Mouse (Mus musculus) midbrain, embryonic 10.5 days (tissue): ENCODE data around the gene Grm1. TPM values are rescaled to one million over a fixed set of nuclear protein-coding genes. Genes with fewer than 3 reads are reported as not detected.

Experiments
- DNase-seq: peaks from one replicate; pipeline ENCODE4 v3.0.0-alpha.2; 2017; ENCODE audit warnings: low spot score
- H3K27ac ChIP-seq: fragments of 300-500 bp; sonication (generic); replicated peaks from 2 replicates; pipeline ENCODE4 v1.5.1; 2016; ENCODE audit warnings: mild to moderate bottlenecking
- H3K27me3 ChIP-seq: fragments of 300-500 bp; sonication (generic); 2 replicates; pipeline ENCODE4 v1.6.1; 2016; ENCODE audit warnings: low read depth, mild to moderate bottlenecking; ENCODE audit not compliant: poor library complexity, severe bottlenecking
- H3K36me3 ChIP-seq: fragments of 300-500 bp; sonication (generic); 2 replicates; pipeline ENCODE4 v1.6.1; 2016; ENCODE audit warnings: mild to moderate bottlenecking, moderate library complexity
- H3K4me1 ChIP-seq: fragments of 300-500 bp; sonication (generic); 2 replicates; pipeline ENCODE4 v1.6.1; 2016
- H3K4me3 ChIP-seq: fragments of 300-500 bp; sonication (generic); 2 replicates; pipeline ENCODE4 v1.5.1; 2016; ENCODE audit warnings: mild to moderate bottlenecking, moderate library complexity
- H3K9me3 ChIP-seq: fragments of 300-500 bp; sonication (generic); replicated peaks from 2 replicates; pipeline ENCODE4 v1.6.1; 2016; ENCODE audit warnings: mild to moderate bottlenecking
- WGBS: fragments of 180-500 bp; shearing (Covaris S2); methylation state at CpG from one replicate; pipeline ENCODE4 v1.1.7; 2016; 5-methylcytosine and 5-hydroxymethylcytosine counted together
- polyA plus RNA-seq: library from polyadenylated mRNA; unstranded; fragments of >200 nt; fragmentation: Nextera tagmentation; extraction: Ambion mirVana; gene quantifications from 2 replicates; pipeline ENCODE4 v1.2.1, GENCODE M21; 2016

Grm1 gene
- polyA plus RNA-seq, 1 experiment from 2014 or later = 0.01 TPM

- Histone ChIP-seq H3K4me3 (no peak overlapping the region), H3K27me3 (no peaks in the 10 kb centered on the region), H3K27ac (no peak overlapping the region), H3K9me3 (no peaks in the 10 kb centered on the region), H3K36me3 (no peaks in the 10 kb centered on the region), H3K4me1 (no peaks in the 10 kb centered on the region)
- DNase-seq = no peak
- WGBS = 75% methylated on average over 2 of the region's 2 CpGs
These were observed 138.2 kb downstream of the Grm1 start for GRCm38 (mm10) chr10:10944003-10944402.

- H3K27me3 ChIP-seq = no peaks in the 10 kb centered on the region
- no peaks in the 10 kb centered on the region for H3K36me3 ChIP-seq
- H3K9me3 ChIP-seq = no peaks in the 10 kb centered on the region
- H3K27ac ChIP-seq = no peak overlapping the region
- DNase-seq = no peak
- no peak overlapping the region for H3K4me3 ChIP-seq
- no peaks in the 10 kb centered on the region for H3K4me1 ChIP-seq
- 85% methylated on average over 6 of the region's 6 CpGs for WGBS
These were observed 139.9 kb downstream of the Grm1 start for GRCm38 (mm10) chr10:10942248-10942647.

DNA sequence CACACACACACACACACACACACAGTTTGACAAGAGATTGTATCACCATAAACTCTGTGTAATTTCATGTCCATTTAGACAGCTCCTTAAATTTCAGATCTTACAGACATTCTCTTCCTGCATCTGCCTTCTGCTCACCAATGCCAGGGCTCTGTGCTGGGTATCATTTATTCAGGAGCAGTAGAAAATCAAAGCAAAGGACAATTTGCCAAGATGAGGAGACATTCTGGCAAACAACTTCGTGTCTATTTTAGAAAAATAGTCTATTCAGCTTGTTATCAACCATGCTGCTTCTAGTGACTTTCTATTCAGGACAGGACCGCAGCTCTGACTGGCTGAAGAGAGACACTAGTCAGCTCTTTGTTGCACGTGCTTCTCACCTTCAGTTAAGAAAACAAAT is 146.3 kb downstream of the Grm1 start:
- Histone ChIP-seq H3K36me3 (no peaks in the 10 kb centered on the region), H3K9me3 (no peaks in the 10 kb centered on the region), H3K27me3 (no peaks in the 10 kb centered on the region), H3K4me1 (no peaks in the 10 kb centered on the region), H3K4me3 (no peak overlapping the region), H3K27ac (no peak overlapping the region)
- 76% methylated on average over 3 of the region's 3 CpGs for WGBS
- no peak for DNase-seq

DNA sequence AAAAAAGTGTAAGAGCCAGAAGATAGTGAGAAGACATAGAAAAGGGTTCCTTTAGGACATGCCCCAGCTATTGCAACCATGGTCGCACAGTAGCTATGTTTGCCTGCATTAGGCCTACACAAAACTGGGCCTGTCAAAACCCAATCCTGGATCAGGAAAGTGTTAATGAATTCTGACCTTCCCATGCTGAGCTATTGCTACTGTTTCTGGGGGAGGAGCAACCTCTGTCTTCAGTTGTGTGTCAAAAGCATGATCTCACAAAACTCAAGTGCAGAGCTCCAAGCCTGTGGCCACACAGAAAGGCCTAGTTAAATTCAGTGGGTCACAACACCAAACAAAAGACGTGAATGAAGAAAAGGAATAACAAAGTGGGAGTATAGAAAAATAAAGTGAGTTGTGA is 152.5 kb downstream of the Grm1 start:
- H3K27ac ChIP-seq = peak overlapping the region; percentile 34
- no peaks in the 10 kb centered on the region for H3K36me3 ChIP-seq
- H3K27me3 ChIP-seq = no peaks in the 10 kb centered on the region
- DNase-seq = peak; percentile 27
- H3K4me3 ChIP-seq = no peak overlapping the region
- peaks cover 24% of the 10 kb centered on the region for H3K4me1 ChIP-seq
- no peaks in the 10 kb centered on the region for H3K9me3 ChIP-seq
- 48% methylated on average over 2 of the region's 2 CpGs for WGBS

DNA sequence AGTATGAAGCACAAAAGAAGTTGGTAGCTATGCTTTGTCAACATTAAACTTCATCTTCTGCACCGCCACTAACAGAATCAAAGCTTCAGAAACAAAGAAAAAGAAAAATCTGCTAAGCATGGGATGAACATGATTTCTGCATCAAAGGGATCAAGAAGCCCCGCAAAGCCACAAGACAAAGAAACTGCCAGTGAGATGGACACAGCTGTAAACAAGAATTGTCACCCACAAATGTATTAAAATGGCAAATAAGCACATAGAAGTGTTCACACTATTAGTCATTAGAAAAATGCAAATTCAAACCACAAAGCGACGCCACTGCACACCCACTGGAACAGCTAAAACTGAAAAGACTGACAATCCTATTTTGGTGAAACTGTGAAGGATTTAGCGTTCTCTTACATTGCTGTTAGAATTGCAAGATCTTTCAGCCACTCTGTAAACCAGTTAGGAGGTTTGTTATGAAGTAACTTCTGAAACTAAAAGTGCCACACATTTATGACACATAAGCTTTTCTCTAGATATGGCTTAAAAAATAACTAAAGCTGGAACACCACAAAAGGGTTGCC is 153.3 kb downstream of the Grm1 start:
- no peaks in the 10 kb centered on the region for H3K27me3 ChIP-seq
- peak overlapping the region; percentile 34 for H3K27ac ChIP-seq
- no peaks in the 10 kb centered on the region for H3K9me3 ChIP-seq
- peaks cover 24% of the 10 kb centered on the region for H3K4me1 ChIP-seq
- WGBS = 56% methylated on average over 5 of the region's 5 CpGs
- H3K4me3 ChIP-seq = no peak overlapping the region
- H3K36me3 ChIP-seq = no peaks in the 10 kb centered on the region
- DNase-seq = no peak

DNA sequence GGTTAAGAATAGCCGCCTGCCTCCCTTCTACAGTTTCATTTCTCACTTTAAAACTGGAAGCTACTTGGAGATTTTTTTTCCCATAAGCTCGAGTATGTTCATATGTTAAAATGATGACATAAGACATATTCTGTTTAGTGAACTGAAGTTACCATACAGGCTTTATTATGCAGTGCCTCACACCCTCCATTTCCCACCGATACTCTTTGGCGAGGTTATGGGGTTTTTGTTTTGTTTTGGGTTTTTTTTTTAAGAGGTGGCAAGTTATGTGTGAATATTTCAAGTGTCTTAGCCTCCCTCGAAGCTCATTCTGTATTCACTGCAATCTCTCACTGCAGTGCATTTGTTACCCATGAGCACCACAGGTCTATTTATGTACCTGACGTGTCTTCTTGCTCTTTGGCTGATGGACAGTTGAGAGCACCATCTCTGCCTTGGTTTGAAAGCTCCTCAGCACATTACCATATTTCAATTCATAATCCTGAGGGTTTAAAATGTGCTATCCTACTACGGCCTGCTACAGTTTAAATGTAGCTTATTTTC is 164.2 kb downstream of the Grm1 start:
- H3K27me3 ChIP-seq = no peaks in the 10 kb centered on the region
- H3K9me3 ChIP-seq = no peaks in the 10 kb centered on the region
- H3K4me1 ChIP-seq = no peaks in the 10 kb centered on the region
- 84% methylated on average over 7 of the region's 7 CpGs for WGBS
- H3K4me3 ChIP-seq = no peak overlapping the region
- H3K27ac ChIP-seq = no peak overlapping the region
- no peak for DNase-seq
- no peaks in the 10 kb centered on the region for H3K36me3 ChIP-seq

- no peak overlapping the region for H3K27ac ChIP-seq
- no peaks in the 10 kb centered on the region for H3K4me1 ChIP-seq
- no peaks in the 10 kb centered on the region for H3K27me3 ChIP-seq
- H3K9me3 ChIP-seq = no peaks in the 10 kb centered on the region
- WGBS = 83% methylated on average over 4 of the region's 4 CpGs
- no peak overlapping the region for H3K4me3 ChIP-seq
- no peaks in the 10 kb centered on the region for H3K36me3 ChIP-seq
- DNase-seq = no peak
These were observed 168.5 kb downstream of the Grm1 start for GRCm38 (mm10) chr10:10913621-10914020.

DNA sequence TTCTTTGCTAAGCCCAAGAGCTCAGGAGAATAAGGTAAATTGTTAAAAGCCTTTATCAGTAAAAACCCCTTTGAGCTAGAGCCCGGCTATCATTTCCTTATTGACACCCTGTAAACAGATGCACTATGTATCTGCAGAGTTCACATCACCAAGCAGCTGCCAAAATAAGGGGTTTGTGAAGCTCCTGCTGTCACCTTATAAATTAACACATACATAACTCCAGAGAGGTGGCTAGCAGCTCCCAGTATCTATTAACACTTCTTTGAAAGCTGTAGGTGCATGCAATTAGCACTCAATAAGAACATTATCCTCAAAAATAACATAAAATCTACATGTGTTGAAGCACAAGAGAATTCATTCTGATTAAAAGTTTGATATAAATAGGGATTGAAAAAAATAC is 191.9 kb downstream of the Grm1 start:
- no peaks in the 10 kb centered on the region for H3K27me3 ChIP-seq
- H3K27ac ChIP-seq = no peak overlapping the region
- H3K4me1 ChIP-seq = no peaks in the 10 kb centered on the region
- no peak overlapping the region for H3K4me3 ChIP-seq
- 82% methylated on average over 1 of the region's 1 CpGs for WGBS
- no peaks in the 10 kb centered on the region for H3K36me3 ChIP-seq
- no peaks in the 10 kb centered on the region for H3K9me3 ChIP-seq
- DNase-seq = no peak

DNA sequence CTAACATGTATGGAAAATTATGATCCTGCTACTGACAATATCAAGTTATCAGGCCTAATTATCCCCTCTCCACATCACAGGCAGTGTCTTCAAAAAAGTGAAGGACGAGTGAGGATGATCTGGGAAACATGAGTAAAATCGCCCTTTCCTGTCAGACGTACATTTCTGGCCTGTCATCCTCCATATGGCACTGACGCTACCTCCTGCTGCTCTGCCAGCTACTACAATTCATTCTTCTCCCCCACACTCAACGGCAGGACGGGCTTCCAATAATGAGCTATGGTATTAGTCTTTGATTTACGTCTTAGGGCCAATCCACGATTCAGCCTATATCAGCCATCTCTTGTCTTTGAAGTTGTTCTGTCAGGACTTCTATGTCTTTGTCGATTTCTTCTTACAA is 193.6 kb downstream of the Grm1 start:
- DNase-seq = no peak

GRCm38 (mm10) chr10:10884992-10885391 is 197.2 kb downstream of the Grm1 start:
- Histone ChIP-seq H3K36me3 (no peaks in the 10 kb centered on the region), H3K4me1 (no peaks in the 10 kb centered on the region), H3K27ac (no peak overlapping the region), H3K27me3 (no peaks in the 10 kb centered on the region), H3K9me3 (no peaks in the 10 kb centered on the region), H3K4me3 (no peak overlapping the region)
- 20% methylated on average over 2 of the region's 2 CpGs for WGBS
- DNase-seq = no peak

More for the DNA sequence above, 193.6 kb downstream of the Grm1 start:
- H3K4me1 ChIP-seq = no peaks in the 10 kb centered on the region
- H3K36me3 ChIP-seq = no peaks in the 10 kb centered on the region
- no peak overlapping the region for H3K27ac ChIP-seq
- H3K9me3 ChIP-seq = no peaks in the 10 kb centered on the region
- no peak overlapping the region for H3K4me3 ChIP-seq
- WGBS = 84% methylated on average over 9 of the region's 9 CpGs
- no peaks in the 10 kb centered on the region for H3K27me3 ChIP-seq

DNA sequence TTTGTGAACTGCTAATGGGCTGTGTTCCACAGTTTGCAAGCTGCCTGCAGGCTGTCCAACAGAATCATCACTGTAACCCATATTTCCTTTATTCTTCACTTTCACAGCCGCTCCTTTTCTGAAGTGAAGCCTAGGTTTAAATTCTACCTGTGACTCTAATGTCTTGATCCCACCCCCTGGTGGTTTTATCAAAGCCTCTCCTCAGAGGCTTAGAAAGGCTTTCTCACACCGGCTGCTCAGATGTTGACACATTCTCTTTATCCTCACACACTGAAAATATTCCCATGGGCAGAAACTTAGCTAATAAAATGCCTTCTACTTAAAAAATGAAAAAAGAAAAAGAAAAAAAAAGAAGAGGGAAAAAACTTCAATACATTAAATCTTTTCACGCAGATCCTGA is 210.0 kb downstream of the Grm1 start:
- Histone ChIP-seq H3K27me3 (no peaks in the 10 kb centered on the region), H3K27ac (no peak overlapping the region), H3K4me3 (no peak overlapping the region), H3K9me3 (no peaks in the 10 kb centered on the region), H3K4me1 (no peaks in the 10 kb centered on the region), H3K36me3 (no peaks in the 10 kb centered on the region)
- 41% methylated on average over 3 of the region's 3 CpGs for WGBS
- no peak for DNase-seq

DNA sequence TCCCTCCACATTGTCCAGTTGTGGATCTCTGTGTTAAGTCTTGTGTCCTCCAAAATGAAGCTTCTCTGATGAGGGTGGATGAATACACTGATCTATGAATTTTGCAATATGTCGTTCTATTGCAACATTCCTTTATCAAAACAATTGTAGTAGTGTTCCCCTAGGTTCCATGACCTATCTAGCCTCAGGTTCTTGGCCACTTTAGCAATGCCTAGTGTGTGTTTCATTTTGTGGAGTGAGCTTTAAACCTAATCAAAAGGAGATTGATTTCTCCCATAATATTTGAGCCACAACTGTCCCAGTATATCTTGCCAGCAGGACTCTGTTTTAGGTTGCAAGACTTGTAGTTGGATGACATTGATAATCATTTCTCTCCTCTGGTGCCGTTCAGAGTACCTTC is 211.9 kb downstream of the Grm1 start:
- Histone ChIP-seq H3K27me3 (no peaks in the 10 kb centered on the region), H3K36me3 (no peaks in the 10 kb centered on the region), H3K27ac (no peak overlapping the region), H3K4me3 (no peak overlapping the region), H3K9me3 (no peaks in the 10 kb centered on the region), H3K4me1 (no peaks in the 10 kb centered on the region)
- WGBS = 89% methylated on average over 2 of the region's 2 CpGs
- no peak for DNase-seq

DNA sequence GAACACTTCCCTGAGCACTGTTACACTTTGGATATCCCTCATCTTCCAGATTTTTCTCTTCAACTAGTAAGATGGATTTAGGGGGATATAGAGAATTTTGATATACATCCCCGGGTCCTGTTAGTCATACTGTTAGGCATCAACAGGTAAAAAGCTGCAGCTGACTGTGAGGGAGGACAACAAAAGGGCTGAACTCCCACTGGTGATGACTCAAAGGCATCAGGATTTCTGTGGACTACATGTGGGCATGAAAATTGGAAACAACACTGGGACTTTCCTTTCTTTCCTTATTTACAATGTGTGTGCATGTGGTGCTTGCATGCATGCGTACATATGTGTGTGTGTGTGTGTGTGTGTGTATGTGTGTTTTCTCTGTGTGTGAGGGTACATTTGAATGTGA is 215.9 kb downstream of the Grm1 start:
- H3K4me1 ChIP-seq = no peaks in the 10 kb centered on the region
- 86% methylated on average over 2 of the region's 2 CpGs for WGBS

DNA sequence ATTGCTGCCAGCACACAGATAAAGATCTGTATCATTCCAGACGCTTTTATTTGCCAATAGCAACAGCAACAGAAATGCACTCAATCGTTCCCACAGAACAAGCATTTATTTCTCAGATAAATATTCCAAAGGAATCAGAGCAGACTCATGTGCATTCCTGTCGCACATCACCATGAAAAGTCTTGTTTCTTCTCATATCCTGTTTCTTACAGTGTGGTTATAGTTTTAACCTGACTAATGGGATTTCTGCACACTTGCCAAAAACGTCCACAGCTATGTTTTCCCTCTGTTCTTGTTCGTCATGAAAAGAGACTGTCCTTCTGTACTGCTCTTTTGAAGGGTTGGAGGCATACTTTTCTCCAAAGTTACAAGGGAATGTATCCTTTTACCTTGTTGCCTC is 217.4 kb downstream of the Grm1 start:
- no peaks in the 10 kb centered on the region for H3K36me3 ChIP-seq
- WGBS = 77% methylated on average over 5 of the region's 5 CpGs
- DNase-seq = no peak

More for the DNA sequence above, 215.9 kb downstream of the Grm1 start:
- Histone ChIP-seq H3K27ac (no peak overlapping the region), H3K27me3 (no peaks in the 10 kb centered on the region), H3K9me3 (no peaks in the 10 kb centered on the region), H3K4me3 (no peak overlapping the region), H3K36me3 (no peaks in the 10 kb centered on the region)
- no peak for DNase-seq

More for the DNA sequence above, 217.4 kb downstream of the Grm1 start:
- Histone ChIP-seq H3K27ac (no peak overlapping the region), H3K4me1 (no peaks in the 10 kb centered on the region), H3K9me3 (no peaks in the 10 kb centered on the region), H3K4me3 (no peak overlapping the region), H3K27me3 (no peaks in the 10 kb centered on the region)
